Comparison of ENCODE assay signal across 19 mouse cellular contexts in the genomic region with DNA sequence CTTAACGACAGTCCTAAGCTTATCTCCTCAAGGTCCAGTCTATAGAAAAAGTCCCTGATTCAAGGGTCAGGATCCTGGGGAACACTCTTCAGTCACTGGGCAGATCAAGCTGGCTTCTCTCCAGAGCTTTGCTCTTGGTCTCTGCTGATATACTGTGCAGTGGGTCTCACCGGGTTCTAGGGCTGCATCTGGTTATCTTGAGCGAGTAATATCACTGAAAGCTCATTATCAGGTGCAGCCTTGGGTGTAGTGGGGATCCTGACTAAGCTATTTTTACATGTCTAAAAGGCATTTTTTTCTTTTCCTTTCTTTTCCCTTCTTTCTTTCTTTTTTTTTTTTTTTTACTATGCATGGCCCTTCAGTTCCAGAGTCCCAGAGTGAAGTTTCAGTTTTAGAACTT.
DNase-seq lines count a peak whose midpoint lies in the region; ATAC-seq and TF ChIP-seq lines count a peak whose summit lies in the region.
"Had no signal": no experiment of that assay in that cellular context is flagged by ENCODE, and none has a peak within 500 bp of the region (broad histone marks: within the 10 kb centered on the region; RNA-seq: fewer than 3 reads in every experiment).

No protein-coding gene starts in this region.

- no peak overlapping the region for H3K27ac ChIP-seq in heart, embryonic 12.5 days (ENCODE audit: poor library complexity, severe bottlenecking)
- peak overlapping the region; percentile 73 for H3K27ac ChIP-seq in liver, embryonic 15.5 days (replicated peaks)
- H3K27ac ChIP-seq in kidney, adult 2 months (ENCODE audit: insufficient read depth, low read depth, low read length): no peak overlapping the region
- no peak overlapping the region for H3K27ac ChIP-seq in forebrain, embryonic 12.5 days
- H3K27ac ChIP-seq: heart, embryonic 15.5 days; kidney, embryonic 15.5 days; neural tube, embryonic 12.5 days had no signal

- WGBS in heart, embryonic 12.5 days: 33% methylated on average over 3 of the region's 3 CpGs
- 15% methylated on average over 3 of the region's 3 CpGs for WGBS in liver, embryonic 15.5 days (ENCODE audit: insufficient replicate concordance)
- 89% methylated on average over 3 of the region's 3 CpGs for WGBS in kidney, adult 2 months
- WGBS in forebrain, embryonic 12.5 days: 84% methylated on average over 3 of the region's 3 CpGs

- TF ChIP-seq CTCF in kidney, adult 2 months (conservative IDR thresholded peaks at IDR 0.05; ENCODE audit: insufficient read depth, insufficient read length, low read depth, low read length): no peak

- no peak overlapping the region for H3K4me3 ChIP-seq in heart, embryonic 12.5 days
- peak overlapping the region; percentile 41 for H3K4me3 ChIP-seq in erythroblast, embryonic 14.5 days (replicated peaks)
- H3K4me3 ChIP-seq in liver, embryonic 15.5 days (replicated peaks): no peak overlapping the region
- no peak overlapping the region for H3K4me3 ChIP-seq in kidney, adult 2 months (ENCODE audit: insufficient read depth, low read depth, low read length)
- H3K4me3 ChIP-seq in forebrain, embryonic 12.5 days (replicated peaks): no peak overlapping the region
- H3K4me3 ChIP-seq: heart, embryonic 15.5 days; kidney, embryonic 15.5 days; neural tube, embryonic 12.5 days had no signal

- no peaks in the 10 kb centered on the region for H3K27me3 ChIP-seq in heart, embryonic 12.5 days (replicated peaks)
- peaks cover 28% of the 10 kb centered on the region for H3K27me3 ChIP-seq in erythroblast, embryonic 14.5 days (ENCODE audit: control insufficient read depth)
- peaks cover 16% of the 10 kb centered on the region; the same call in 1 of the 2 replicates for H3K27me3 ChIP-seq in liver, embryonic 15.5 days
- H3K27me3 ChIP-seq in kidney, adult 2 months (replicated peaks; ENCODE audit: control insufficient read depth, insufficient read depth, low read length): no peaks in the 10 kb centered on the region
- no peaks in the 10 kb centered on the region for H3K27me3 ChIP-seq in forebrain, embryonic 12.5 days
- H3K27me3 ChIP-seq: heart, embryonic 15.5 days; kidney, embryonic 15.5 days; neural tube, embryonic 12.5 days had no signal

- no peaks in the 10 kb centered on the region; the same call in 1 of the 2 replicates for H3K4me1 ChIP-seq in heart, embryonic 12.5 days (replicated peaks)
- peaks cover 66% of the 10 kb centered on the region for H3K4me1 ChIP-seq in erythroblast, embryonic 14.5 days (ENCODE audit: control insufficient read depth)
- H3K4me1 ChIP-seq in liver, embryonic 15.5 days (replicated peaks): peaks cover 51% of the 10 kb centered on the region
- no peaks in the 10 kb centered on the region for H3K4me1 ChIP-seq in kidney, adult 2 months (ENCODE audit: control insufficient read depth, insufficient read depth, low read length)
- H3K4me1 ChIP-seq in forebrain, embryonic 12.5 days: peaks cover 14% of the 10 kb centered on the region
- H3K4me1 ChIP-seq: kidney, embryonic 15.5 days had no signal

- TF ChIP-seq POLR2A in kidney, adult 2 months (IDR thresholded peaks at IDR 0.05; ENCODE audit: low read depth, low read length): no peak

- no peak overlapping the region for H3K4me2 ChIP-seq in heart, embryonic 12.5 days
- H3K4me2 ChIP-seq in liver, embryonic 15.5 days: peak overlapping the region; percentile 37
- H3K4me2 ChIP-seq in forebrain, embryonic 12.5 days: no peak overlapping the region
- H3K4me2 ChIP-seq: heart, embryonic 15.5 days; kidney, embryonic 15.5 days; midbrain, embryonic 11.5 days; neural tube, embryonic 12.5 days had no signal

- DNase-seq in heart, adult 18-20 months: no peak
- peak; percentile 79 to 80 for DNase-seq in spleen, postnatal 4 days (ENCODE audit: low spot score in 2 of 2)
- DNase-seq in cerebellum, postnatal 10 days: no peak
- no peak for DNase-seq in kidney, adult 2 months
- DNase-seq: adrenal gland, adult 8-10 months; cerebellum, adult 18-20 months; left cerebral cortex, postnatal 4 days; lung, adult 18-20 months; lung, postnatal 36 days; thymus, postnatal 36 days had no signal

- H3K9ac ChIP-seq in heart, embryonic 12.5 days: no peak overlapping the region
- H3K9ac ChIP-seq in liver, embryonic 15.5 days: no peak overlapping the region
- no peak overlapping the region for H3K9ac ChIP-seq in forebrain, embryonic 12.5 days
- H3K9ac ChIP-seq: heart, embryonic 15.5 days; kidney, embryonic 15.5 days; neural tube, embryonic 12.5 days had no signal

- no peaks in the 10 kb centered on the region for H3K36me3 ChIP-seq in heart, embryonic 12.5 days
- no peaks in the 10 kb centered on the region; the same call in 1 of the 2 replicates for H3K36me3 ChIP-seq in erythroblast, embryonic 14.5 days (ENCODE audit: control insufficient read depth)
- H3K36me3 ChIP-seq in liver, embryonic 15.5 days (replicated peaks): no peaks in the 10 kb centered on the region
- H3K36me3 ChIP-seq in kidney, adult 2 months (ENCODE audit: control insufficient read depth, insufficient read depth, low read length): no peaks in the 10 kb centered on the region
- no peaks in the 10 kb centered on the region for H3K36me3 ChIP-seq in forebrain, embryonic 12.5 days (replicated peaks)
- H3K36me3 ChIP-seq: heart, embryonic 15.5 days; kidney, embryonic 15.5 days; neural tube, embryonic 12.5 days had no signal

- peaks cover 3% of the 10 kb centered on the region; the same call in 1 of the 2 replicates for H3K9me3 ChIP-seq in heart, embryonic 12.5 days (replicated peaks)
- H3K9me3 ChIP-seq in erythroblast, embryonic 14.5 days (ENCODE audit: control insufficient read depth, low read length): peaks cover 4% of the 10 kb centered on the region; the same call in 1 of the 2 replicates
- H3K9me3 ChIP-seq in liver, embryonic 15.5 days (replicated peaks): no peaks in the 10 kb centered on the region
- H3K9me3 ChIP-seq in forebrain, embryonic 12.5 days: no peaks in the 10 kb centered on the region
- H3K9me3 ChIP-seq: heart, embryonic 15.5 days; neural tube, embryonic 12.5 days had no signal

- ATAC-seq in heart, embryonic 12.5 days (ENCODE audit: insufficient number of reproducible peaks, low FRiP score): peak; percentile 79; the same call in 1 of the 2 replicates
- peak; percentile 100 for ATAC-seq in liver, embryonic 15.5 days (ENCODE audit: insufficient read depth)
- no peak for ATAC-seq in forebrain, embryonic 12.5 days (ENCODE audit: low FRiP score)
- ATAC-seq: forebrain, embryonic 14.5 days had no signal

Comparison
In these comparisons a context has a peak if more than half of its experiments do, and no peak if none do; other contexts are left out.
1. DNase-seq: peak in spleen, postnatal 4 days (2 of 2); none in heart, adult 18-20 months (0 of 2), cerebellum, postnatal 10 days (0 of 2) and kidney, adult 2 months (single experiment).